Mouse (Mus musculus) hindbrain, embryonic 13.5 days (tissue): ENCODE measurements at regions not wholly inside any gene's neighbourhood (a gene's known extent, or its start where the extent isn't known, plus 50 kb on each side); places are given as distances from the start of the nearest gene placed in this dataset.

Experiments
- ATAC-seq: fragments of 200-750 bp; cut with Nextera tagmentation; 2 replicates; pipeline ENCODE4 v1.8.0; 2017; ENCODE audit warnings: moderate TSS enrichment; ENCODE audit not compliant: low FRiP score
- H3K27ac ChIP-seq: fragments of 300-500 bp; sonication (generic); 2 replicates; pipeline ENCODE4 v1.5.1; 2015; ENCODE audit warnings: inconsistent platforms, mild to moderate bottlenecking, moderate library complexity
- H3K27me3 ChIP-seq: fragments of 300-500 bp; sonication (generic); 2 replicates; pipeline ENCODE4 v1.6.1; 2015; ENCODE audit warnings: mild to moderate bottlenecking, inconsistent platforms
- H3K36me3 ChIP-seq: fragments of 300-500 bp; sonication (generic); 2 replicates; pipeline ENCODE4 v1.6.1; 2015; ENCODE audit warnings: mild to moderate bottlenecking, inconsistent platforms
- H3K4me1 ChIP-seq: fragments of 300-500 bp; sonication (generic); replicated peaks from 2 replicates; pipeline ENCODE4 v1.6.1; 2015; ENCODE audit warnings: inconsistent platforms
- H3K4me2 ChIP-seq: fragments of 300-500 bp; sonication (generic); 2 replicates; pipeline ENCODE4 v1.6.1; 2015; ENCODE audit warnings: inconsistent platforms, mild to moderate bottlenecking, moderate library complexity
- H3K4me3 ChIP-seq: fragments of 300-500 bp; sonication (generic); 2 replicates; pipeline ENCODE4 v1.5.1; 2015; ENCODE audit warnings: mild to moderate bottlenecking, inconsistent platforms
- H3K9ac ChIP-seq: fragments of 300-500 bp; sonication (generic); 2 replicates; pipeline ENCODE4 v1.6.1; 2015; ENCODE audit warnings: mild to moderate bottlenecking, inconsistent platforms
- H3K9me3 ChIP-seq: fragments of 300-500 bp; sonication (generic); 2 replicates; pipeline ENCODE4 v1.6.1; 2016; ENCODE audit warnings: inconsistent platforms
- WGBS: fragments of 180-500 bp; shearing (Covaris S2); methylation state at CpG from one replicate; pipeline ENCODE4 v1.1.7; 2015; 5-methylcytosine and 5-hydroxymethylcytosine counted together

- Histone ChIP-seq H3K9ac (no peak overlapping the region), H3K4me3 (no peak overlapping the region), H3K9me3 (no peaks in the 10 kb centered on the region), H3K4me2 (no peak overlapping the region), H3K27ac (no peak overlapping the region), H3K4me1 (peaks cover 13% of the 10 kb centered on the region), H3K27me3 (no peaks in the 10 kb centered on the region), H3K36me3 (no peaks in the 10 kb centered on the region)
- WGBS: 42% methylated on average over 18 of the region's 18 CpGs
- no peak for ATAC-seq
Measured at GRCm38 (mm10) chr15:93903671-93904603, 308.2 kb upstream of the Prickle1 start.

- H3K4me1 ChIP-seq: no peaks in the 10 kb centered on the region
- H3K27me3 ChIP-seq: no peaks in the 10 kb centered on the region
- no peak overlapping the region for H3K9ac ChIP-seq
- no peak overlapping the region for H3K4me2 ChIP-seq
- H3K9me3 ChIP-seq: no peaks in the 10 kb centered on the region
- H3K27ac ChIP-seq: no peak overlapping the region
- no peak overlapping the region for H3K4me3 ChIP-seq
- WGBS: 91% methylated on average over 8 of the region's 8 CpGs
- no peak for ATAC-seq
- H3K36me3 ChIP-seq: no peaks in the 10 kb centered on the region
Measured at GRCm38 (mm10) chr15:93882826-93883225, 287.1 kb upstream of the Prickle1 start.

- no peak overlapping the region for H3K27ac ChIP-seq
- no peaks in the 10 kb centered on the region for H3K4me1 ChIP-seq
- no peak overlapping the region for H3K4me3 ChIP-seq
- H3K4me2 ChIP-seq: no peak overlapping the region
- H3K9me3 ChIP-seq: no peaks in the 10 kb centered on the region
- no peak for ATAC-seq
- H3K9ac ChIP-seq: no peak overlapping the region
- H3K36me3 ChIP-seq: no peaks in the 10 kb centered on the region
- H3K27me3 ChIP-seq: no peaks in the 10 kb centered on the region
Measured at GRCm38 (mm10) chr15:93881276-93881675, 285.6 kb upstream of the Prickle1 start.

GRCm38 (mm10) chr15:93880302-93880701 is 284.6 kb upstream of the Prickle1 start:
- H3K36me3 ChIP-seq: no peaks in the 10 kb centered on the region
- no peak overlapping the region for H3K4me2 ChIP-seq
- no peaks in the 10 kb centered on the region for H3K4me1 ChIP-seq
- no peak overlapping the region for H3K27ac ChIP-seq
- H3K27me3 ChIP-seq: no peaks in the 10 kb centered on the region
- H3K9ac ChIP-seq: no peak overlapping the region
- H3K4me3 ChIP-seq: no peak overlapping the region
- no peak for ATAC-seq
- WGBS: 89% methylated on average over 8 of the region's 8 CpGs
- no peaks in the 10 kb centered on the region for H3K9me3 ChIP-seq

- H3K9me3 ChIP-seq: no peaks in the 10 kb centered on the region
- 88% methylated on average over 3 of the region's 3 CpGs for WGBS
- no peaks in the 10 kb centered on the region for H3K4me1 ChIP-seq
- no peaks in the 10 kb centered on the region for H3K36me3 ChIP-seq
- ATAC-seq: no peak
- no peak overlapping the region for H3K27ac ChIP-seq
- no peak overlapping the region for H3K9ac ChIP-seq
- no peaks in the 10 kb centered on the region for H3K27me3 ChIP-seq
- no peak overlapping the region for H3K4me2 ChIP-seq
- no peak overlapping the region for H3K4me3 ChIP-seq
Measured at GRCm38 (mm10) chr15:93879006-93879405, 283.3 kb upstream of the Prickle1 start.

GRCm38 (mm10) chr15:93876335-93876734 is 280.6 kb upstream of the Prickle1 start:
- H3K36me3 ChIP-seq: no peaks in the 10 kb centered on the region
- no peaks in the 10 kb centered on the region for H3K9me3 ChIP-seq
- ATAC-seq: no peak
- no peaks in the 10 kb centered on the region for H3K27me3 ChIP-seq
- WGBS: 88% methylated on average over 10 of the region's 10 CpGs
- H3K9ac ChIP-seq: no peak overlapping the region
- no peak overlapping the region for H3K4me2 ChIP-seq
- no peak overlapping the region for H3K4me3 ChIP-seq
- H3K27ac ChIP-seq: no peak overlapping the region
- no peaks in the 10 kb centered on the region for H3K4me1 ChIP-seq

- no peaks in the 10 kb centered on the region for H3K4me1 ChIP-seq
- H3K4me2 ChIP-seq: no peak overlapping the region
- 93% methylated on average over 1 of the region's 1 CpGs for WGBS
- no peak overlapping the region for H3K4me3 ChIP-seq
- no peak for ATAC-seq
- H3K27ac ChIP-seq: no peak overlapping the region
- H3K9me3 ChIP-seq: no peaks in the 10 kb centered on the region
- no peaks in the 10 kb centered on the region for H3K36me3 ChIP-seq
- no peak overlapping the region for H3K9ac ChIP-seq
- no peaks in the 10 kb centered on the region for H3K27me3 ChIP-seq
Measured at GRCm38 (mm10) chr15:93875685-93876084, 280.0 kb upstream of the Prickle1 start.

- no peak overlapping the region for H3K9ac ChIP-seq
- H3K4me3 ChIP-seq: no peak overlapping the region
- H3K36me3 ChIP-seq: no peaks in the 10 kb centered on the region
- no peaks in the 10 kb centered on the region for H3K4me1 ChIP-seq
- H3K4me2 ChIP-seq: no peak overlapping the region
- WGBS: 71% methylated on average over 6 of the region's 6 CpGs
- H3K27ac ChIP-seq: no peak overlapping the region
- no peaks in the 10 kb centered on the region for H3K27me3 ChIP-seq
- ATAC-seq: no peak
- no peaks in the 10 kb centered on the region for H3K9me3 ChIP-seq
Measured at GRCm38 (mm10) chr15:93874206-93874605, 278.5 kb upstream of the Prickle1 start.

- Histone ChIP-seq H3K27me3 (no peaks in the 10 kb centered on the region), H3K4me3 (no peak overlapping the region), H3K4me2 (no peak overlapping the region), H3K36me3 (no peaks in the 10 kb centered on the region), H3K9ac (no peak overlapping the region), H3K9me3 (no peaks in the 10 kb centered on the region), H3K27ac (no peak overlapping the region), H3K4me1 (no peaks in the 10 kb centered on the region)
- WGBS: 87% methylated on average over 12 of the region's 12 CpGs
- no peak for ATAC-seq
Measured at GRCm38 (mm10) chr15:93857336-93857901, 261.7 kb upstream of the Prickle1 start.

GRCm38 (mm10) chr15:93853221-93853620 is 257.5 kb upstream of the Prickle1 start:
- Histone ChIP-seq H3K27me3 (no peaks in the 10 kb centered on the region), H3K9me3 (no peaks in the 10 kb centered on the region), H3K4me1 (no peaks in the 10 kb centered on the region), H3K4me2 (no peak overlapping the region), H3K36me3 (no peaks in the 10 kb centered on the region), H3K27ac (no peak overlapping the region), H3K9ac (no peak overlapping the region), H3K4me3 (no peak overlapping the region)
- no peak for ATAC-seq
- 91% methylated on average over 3 of the region's 3 CpGs for WGBS

GRCm38 (mm10) chr15:93852126-93852525 is 256.4 kb upstream of the Prickle1 start:
- ATAC-seq: no peak
- H3K4me3 ChIP-seq: no peak overlapping the region
- no peak overlapping the region for H3K27ac ChIP-seq
- no peaks in the 10 kb centered on the region for H3K36me3 ChIP-seq
- H3K27me3 ChIP-seq: no peaks in the 10 kb centered on the region
- H3K4me2 ChIP-seq: no peak overlapping the region
- 91% methylated on average over 4 of the region's 4 CpGs for WGBS
- no peaks in the 10 kb centered on the region for H3K4me1 ChIP-seq
- H3K9me3 ChIP-seq: no peaks in the 10 kb centered on the region
- H3K9ac ChIP-seq: no peak overlapping the region

GRCm38 (mm10) chr15:93850388-93850787 is 254.7 kb upstream of the Prickle1 start:
- Histone ChIP-seq H3K27me3 (no peaks in the 10 kb centered on the region), H3K4me1 (no peaks in the 10 kb centered on the region), H3K4me3 (no peak overlapping the region), H3K27ac (no peak overlapping the region), H3K36me3 (no peaks in the 10 kb centered on the region), H3K9me3 (no peaks in the 10 kb centered on the region), H3K4me2 (no peak overlapping the region), H3K9ac (no peak overlapping the region)
- no peak for ATAC-seq
- 83% methylated on average over 6 of the region's 6 CpGs for WGBS

- no peak overlapping the region for H3K9ac ChIP-seq
- H3K4me3 ChIP-seq: no peak overlapping the region
- ATAC-seq: no peak
- no peaks in the 10 kb centered on the region for H3K4me1 ChIP-seq
- H3K9me3 ChIP-seq: no peaks in the 10 kb centered on the region
- no peak overlapping the region for H3K27ac ChIP-seq
- no peaks in the 10 kb centered on the region for H3K36me3 ChIP-seq
- no peaks in the 10 kb centered on the region for H3K27me3 ChIP-seq
- no peak overlapping the region for H3K4me2 ChIP-seq
- 97% methylated on average over 4 of the region's 4 CpGs for WGBS
Measured at GRCm38 (mm10) chr15:93848830-93849229, 253.1 kb upstream of the Prickle1 start.
